Mouse (Mus musculus) myocyte (in vitro differentiated cells): ENCODE data around the gene Adamts12.

Experiments
- MYOD1 ChIP-seq, 3 experiments: IDR thresholded peaks; one replicate each; pipeline ENCODE4 v1.6.1; 2011; ENCODE audit warnings: control low read depth in 2 of 3, low read depth in 2 of 3, mild to moderate bottlenecking in 2 of 3, moderate library complexity in 1 of 3; ENCODE audit not compliant: insufficient read length in 2 of 3, control insufficient read depth in 1 of 3
- MYOG ChIP-seq, 3 experiments: IDR thresholded peaks; one replicate each; pipeline ENCODE4 v1.6.1; 2011; ENCODE audit warnings: control low read depth in 2 of 3, low read depth in 2 of 3, mild to moderate bottlenecking in 2 of 3; ENCODE audit not compliant: insufficient read length in 2 of 3, control insufficient read depth in 1 of 3, insufficient read depth in 1 of 3
- POLR2A ChIP-seq: IDR thresholded peaks from one replicate; pipeline ENCODE4 v1.6.1; 2011; ENCODE audit warnings: low read depth, mild to moderate bottlenecking, control low read depth, moderate library complexity; ENCODE audit not compliant: insufficient read length
- POLR2AphosphoS2 ChIP-seq: IDR thresholded peaks from one replicate; pipeline ENCODE4 v1.6.1; 2011; ENCODE audit warnings: low read depth, control low read depth; ENCODE audit not compliant: insufficient read length

- TF ChIP-seq POLR2A (no peak), POLR2AphosphoS2 (no peak), MYOD1 (IDR thresholded peaks at IDR 0.05; ENCODE audit: control insufficient read depth in 1 of 3, insufficient read length in 2 of 3, low read depth in 2 of 3) (no peak), MYOG (IDR thresholded peaks at IDR 0.05; ENCODE audit: control insufficient read depth in 1 of 3, insufficient read depth in 1 of 3, insufficient read length in 2 of 3, low read depth in 2 of 3) (no peak)
These were observed 1.7 kb upstream of the Adamts12 start for GRCm38 (mm10) chr15:11062903-11063302.
